In genomic region chr7:126883731-126884181, GRCm38 (mm10) we compare ENCODE assay signal across 1 mouse cellular context.
TF ChIP-seq lines count a peak whose summit lies in the region.

No protein-coding gene starts in this region.

TF ChIP-seq in MEL, 35 proteins besides CTCF, POLR2A, EP300 and RAD21 (continued from another document):
- no peak for TF ChIP-seq POLR2AphosphoS5 (IDR thresholded peaks at IDR 0.05; ENCODE audit: borderline replicate concordance, low read depth, low read length)
- no peak for TF ChIP-seq MXI1 (IDR thresholded peaks at IDR 0.05; ENCODE audit: low read depth, low read length)
- TF ChIP-seq SMC3 (IDR thresholded peaks at IDR 0.05; ENCODE audit: low read depth, low read length), result no peak
- no peak for TF ChIP-seq MAX (IDR thresholded peaks at IDR 0.05; ENCODE audit: low read length)
- no peak for TF ChIP-seq ZKSCAN1 (IDR thresholded peaks at IDR 0.05; ENCODE audit: low read depth, low read length)
- no peak for TF ChIP-seq HCFC1 (IDR thresholded peaks at IDR 0.05; ENCODE audit: low read depth, low read length)
- no peak for TF ChIP-seq NRF1 (IDR thresholded peaks at IDR 0.05; ENCODE audit: insufficient read depth, low read depth, low read length, poor library complexity, severe bottlenecking)
- no peak for TF ChIP-seq TAL1 (IDR thresholded peaks at IDR 0.05; ENCODE audit: low read length)
- TF ChIP-seq TBP (IDR thresholded peaks at IDR 0.05; ENCODE audit: low read depth, low read length), result no peak
